Mouse (Mus musculus) adrenal gland, postnatal 10 days (tissue): ENCODE results near the gene Nqo2. TPM values are rescaled to one million over a fixed set of nuclear protein-coding genes. Genes with fewer than 3 reads are reported as not detected.

ENCODE experiments used
- DNase-seq: peaks from one replicate; pipeline ENCODE4 v3.0.0; 2021; ENCODE audit warnings: mixed read lengths
- total RNA-seq, 2 experiments: library from RNA; stranded (reverse); gene quantifications; 2 replicates each; pipeline ENCODE4 v1.2.3; 2021

Nqo2 gene
- total RNA-seq, 2 experiments from 2014 or later, result 32.2 to 42.3 TPM

DNA sequence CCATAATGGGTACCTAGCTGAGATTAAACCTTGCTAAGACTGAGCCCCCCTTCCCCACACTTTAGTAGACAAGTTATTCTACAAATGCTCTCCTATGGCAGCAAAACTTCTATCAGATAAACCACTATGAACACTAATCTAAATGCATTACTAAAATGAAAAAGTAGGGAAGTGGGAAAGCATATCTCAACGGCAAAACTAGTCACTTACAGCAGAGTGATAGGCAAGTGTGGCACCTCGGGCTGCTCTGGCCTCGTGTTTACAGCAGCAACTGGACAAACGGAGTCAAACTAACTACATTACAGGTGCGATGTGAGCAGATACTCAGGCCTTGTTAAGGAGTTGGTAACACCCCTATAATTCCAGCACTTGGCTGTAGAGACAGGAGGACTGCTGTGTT lies 25.1 kb downstream of the Nqo2 start:
- no peak for DNase-seq

DNA sequence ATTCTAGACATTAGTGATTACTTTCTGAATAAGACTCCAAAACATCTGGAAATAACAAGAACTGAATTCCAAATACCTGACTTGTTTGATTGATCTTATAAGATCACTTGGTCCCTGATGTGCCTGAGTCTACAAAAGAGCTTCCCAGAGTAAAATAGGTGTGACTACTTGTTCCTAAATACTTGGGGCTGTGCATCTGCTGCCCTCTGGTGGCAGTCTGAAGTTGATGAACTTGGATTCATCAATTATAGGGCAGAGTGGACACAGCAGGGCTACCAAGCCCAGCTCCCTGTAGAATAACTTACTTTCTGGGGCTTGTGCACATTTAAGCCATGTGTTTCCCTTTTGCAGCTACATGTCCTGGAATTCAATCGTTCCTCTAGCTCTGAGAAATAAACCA lies 30.7 kb downstream of the Nqo2 start:
- DNase-seq, result peak; percentile 82

DNA sequence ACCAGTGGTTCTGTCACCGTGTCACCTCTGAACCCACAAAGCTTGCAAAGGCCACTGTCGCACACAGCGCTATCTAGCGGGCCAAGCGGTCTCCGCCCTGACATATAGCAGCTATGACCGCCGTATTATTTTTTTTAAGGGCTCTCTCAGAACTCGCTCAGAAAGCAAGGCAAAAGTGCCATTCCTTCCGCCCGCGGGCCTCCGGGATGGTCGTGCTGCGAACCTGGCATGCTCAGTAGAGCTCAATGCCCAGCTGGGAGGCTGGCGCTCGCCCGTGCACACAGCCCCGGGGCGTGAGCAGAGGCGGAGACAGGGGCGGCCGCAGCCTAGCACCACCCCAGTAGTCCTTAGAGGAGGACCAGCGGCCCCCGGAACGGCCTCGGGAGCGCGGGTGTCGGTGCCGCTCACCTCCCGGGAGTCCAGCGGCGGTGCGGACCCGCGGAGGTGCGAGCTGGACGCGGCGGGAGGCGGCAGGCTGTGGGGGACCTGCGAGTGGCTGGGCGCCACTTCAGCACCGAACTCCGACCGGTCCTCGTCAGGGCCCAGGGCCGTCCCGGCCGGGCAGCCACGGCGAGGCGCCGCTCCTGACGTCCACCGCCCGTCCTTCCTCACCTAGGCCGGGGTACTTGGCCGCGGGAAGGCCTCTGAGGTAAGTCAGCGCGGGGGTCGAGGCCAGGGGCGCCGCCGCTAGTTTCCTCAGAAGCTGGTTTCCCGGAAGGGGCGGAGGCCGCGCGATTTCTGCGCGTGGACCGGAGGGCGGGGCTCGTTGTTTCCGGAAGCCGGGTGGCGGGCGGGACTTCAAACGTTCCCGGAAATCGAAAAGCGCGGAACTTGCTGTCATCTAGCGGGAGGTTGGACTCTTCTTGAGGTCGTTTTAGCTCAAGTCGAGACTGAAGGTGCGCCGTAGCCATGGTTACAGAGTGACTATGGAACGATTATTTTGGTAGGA lies 37.8 kb downstream of the Nqo2 start, which contains the start of the genes Ripk1 and Serpinb6a:
TSS of gene Ripk1 (plus strand) at position 306 of the 949 bp plus-strand sequence.
TSS of gene Serpinb6a (minus strand) at position 737 of the 949 bp plus-strand sequence.
- peak; percentile 94 for DNase-seq

DNA sequence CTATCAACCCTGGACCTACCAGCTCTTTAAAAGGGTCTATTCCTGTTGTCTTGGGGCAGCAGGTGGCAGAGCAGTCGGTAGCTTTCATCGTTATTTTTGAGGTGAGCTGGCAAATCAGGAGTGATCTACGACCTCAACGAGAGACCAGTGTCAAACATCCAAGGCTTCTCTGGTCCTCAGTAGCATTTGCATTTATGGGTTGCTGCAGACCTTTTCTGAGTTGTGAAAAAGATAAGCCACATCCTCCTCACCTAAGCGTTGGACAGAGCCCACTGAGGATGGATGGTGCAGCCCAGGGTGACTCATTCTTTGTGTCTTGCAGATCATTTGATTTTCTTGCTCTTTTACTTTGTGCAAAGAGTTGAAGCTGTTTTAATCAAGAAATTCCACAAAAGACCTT lies 38.6 kb downstream of the Nqo2 start:
- DNase-seq, result no peak

DNA sequence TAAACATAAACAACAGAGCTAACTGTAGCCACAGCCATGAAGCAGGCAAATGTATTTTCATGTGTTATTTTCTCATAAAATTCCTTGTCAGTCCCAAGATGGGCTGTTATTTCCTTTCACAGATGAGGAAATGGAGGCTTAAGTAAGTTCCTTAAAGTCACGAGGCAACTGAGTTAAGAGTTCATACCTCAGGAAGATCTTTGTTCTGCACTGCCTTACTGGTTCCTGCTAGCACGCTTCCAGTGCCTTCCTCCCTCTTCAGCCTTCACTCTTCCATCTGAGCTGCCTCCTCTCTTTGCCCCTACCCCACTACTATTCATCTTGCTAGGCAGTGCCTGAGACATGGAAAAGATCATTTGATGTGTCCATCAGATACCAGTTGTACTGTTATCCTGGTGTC lies 42.7 kb downstream of the Nqo2 start:
- DNase-seq, result no peak

DNA sequence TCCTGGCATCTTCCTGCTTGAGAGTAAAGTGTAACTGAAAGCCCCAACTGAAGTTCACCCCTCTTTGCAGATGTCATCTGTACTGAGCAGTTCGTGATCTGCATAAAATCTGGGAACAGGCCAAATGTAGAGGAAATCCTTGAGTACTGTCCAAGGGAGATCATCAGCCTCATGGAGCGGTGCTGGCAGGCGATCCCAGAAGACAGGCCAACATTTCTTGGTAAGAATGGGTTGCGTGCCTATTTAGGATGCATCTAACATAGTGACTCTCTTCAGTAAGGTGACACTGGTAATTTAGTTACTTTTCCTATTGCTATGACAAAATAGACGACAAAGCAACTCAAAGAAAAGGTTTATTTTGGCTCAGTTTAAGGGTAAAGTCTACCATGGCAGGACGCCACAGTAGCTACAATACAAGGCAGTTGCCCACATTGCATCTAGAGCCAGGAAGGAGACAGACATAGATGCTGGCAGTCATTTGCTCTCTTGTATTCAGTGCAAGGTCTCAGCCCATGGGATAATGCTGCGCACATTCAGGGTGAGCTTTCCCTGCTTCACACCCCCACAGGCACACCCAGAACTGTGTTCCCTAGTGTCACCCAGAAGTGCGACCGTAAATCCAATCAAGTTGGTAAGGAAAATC lies 52.6 kb downstream of the Nqo2 start:
- DNase-seq, result no peak

DNA sequence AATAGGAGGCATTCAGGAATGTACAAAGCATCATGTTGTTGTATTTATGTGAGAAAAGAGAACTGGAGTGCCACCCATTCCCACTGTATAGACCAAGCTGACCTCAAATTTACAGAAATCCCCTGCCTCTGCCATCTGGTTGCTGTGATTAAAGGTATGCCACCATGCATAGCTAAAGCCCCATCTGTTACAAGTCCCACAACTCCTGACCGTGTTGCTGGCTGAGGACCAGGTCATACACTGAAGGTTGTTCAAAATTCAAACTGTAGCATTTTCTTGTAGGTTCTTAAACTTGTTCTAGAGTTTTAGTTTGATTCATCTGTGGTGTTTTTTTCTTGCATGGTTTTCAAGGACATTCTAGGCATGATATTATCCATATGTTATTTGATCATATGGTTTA lies 54.0 kb downstream of the Nqo2 start:
- no peak for DNase-seq

DNA sequence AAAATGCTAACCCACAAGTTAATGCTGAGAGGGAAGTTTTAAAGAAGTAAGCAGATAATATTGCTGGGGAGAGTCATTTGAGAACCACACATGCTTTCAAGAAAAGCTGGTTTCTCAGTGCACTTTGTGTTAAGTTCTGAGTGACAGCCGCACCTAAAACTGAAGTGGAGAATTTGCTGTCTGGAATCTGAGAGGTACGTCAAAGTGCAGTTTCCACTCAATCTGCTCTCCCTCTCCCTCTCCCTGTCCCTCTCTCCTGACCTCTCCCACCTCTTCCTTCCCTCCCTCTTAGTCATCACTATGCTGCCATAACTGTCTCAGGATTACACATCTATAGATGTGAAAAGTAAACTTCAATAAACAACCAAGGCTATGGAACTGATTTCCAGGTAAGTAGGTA lies 57.5 kb downstream of the Nqo2 start:
- DNase-seq, result no peak

DNA sequence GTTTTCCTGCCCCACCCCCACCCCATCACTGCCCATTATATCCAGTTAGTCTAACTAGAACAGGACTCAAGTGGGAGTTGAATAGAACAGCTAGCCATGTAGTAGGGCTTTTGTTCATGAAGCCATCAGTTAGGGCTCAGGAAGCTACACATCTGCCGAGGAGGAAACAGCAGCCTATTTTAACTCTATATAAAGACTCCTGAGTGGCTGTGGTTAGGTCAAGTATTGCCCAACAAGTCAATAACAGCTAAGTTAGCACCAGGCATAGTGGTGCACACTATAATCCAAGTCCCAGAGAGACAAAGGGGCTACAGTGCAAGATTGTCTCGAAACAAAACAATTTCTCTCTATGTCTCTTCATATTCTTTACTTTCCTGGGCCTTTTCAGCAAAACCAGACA lies 67.6 kb downstream of the Nqo2 start:
- no peak for DNase-seq

DNA sequence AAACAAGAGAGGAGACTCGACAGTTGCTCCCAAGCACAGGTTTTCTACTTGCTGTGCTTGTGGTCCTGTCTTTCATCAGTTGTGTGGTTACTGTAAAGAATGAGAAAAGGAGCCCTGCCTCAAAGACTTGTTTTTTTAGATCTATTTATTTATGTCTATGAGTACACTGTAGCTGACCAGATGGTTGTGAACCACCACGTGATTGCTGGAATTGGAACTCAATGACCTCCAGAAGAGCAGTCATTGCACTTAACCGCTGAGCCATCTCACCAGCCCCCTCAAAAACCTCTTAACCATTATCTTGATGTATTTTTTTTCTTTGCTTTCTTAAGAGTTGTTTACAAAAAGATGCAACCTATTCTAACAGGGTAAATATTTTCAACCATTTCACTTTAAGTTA lies 70.9 kb downstream of the Nqo2 start:
- DNase-seq, result no peak

DNA sequence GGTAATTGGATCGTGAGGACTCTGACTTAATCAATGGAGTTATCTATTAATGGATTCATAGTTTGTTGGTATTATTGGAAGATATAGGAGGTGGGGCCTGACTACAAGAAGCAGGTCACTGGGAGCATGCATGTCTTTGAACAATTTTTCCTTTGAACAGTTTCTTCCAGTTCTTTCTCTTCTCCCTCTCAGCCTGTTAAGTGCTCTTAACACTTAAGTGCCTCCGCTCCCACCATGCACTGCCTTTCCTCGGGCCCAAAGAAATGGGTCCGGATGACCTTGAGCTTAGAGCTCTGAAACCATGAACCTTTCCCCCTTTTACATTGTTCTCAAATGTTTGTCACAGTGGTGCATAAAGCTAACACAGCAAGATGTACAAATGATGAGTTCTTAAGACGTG lies 72.2 kb downstream of the Nqo2 start:
- no peak for DNase-seq

DNA sequence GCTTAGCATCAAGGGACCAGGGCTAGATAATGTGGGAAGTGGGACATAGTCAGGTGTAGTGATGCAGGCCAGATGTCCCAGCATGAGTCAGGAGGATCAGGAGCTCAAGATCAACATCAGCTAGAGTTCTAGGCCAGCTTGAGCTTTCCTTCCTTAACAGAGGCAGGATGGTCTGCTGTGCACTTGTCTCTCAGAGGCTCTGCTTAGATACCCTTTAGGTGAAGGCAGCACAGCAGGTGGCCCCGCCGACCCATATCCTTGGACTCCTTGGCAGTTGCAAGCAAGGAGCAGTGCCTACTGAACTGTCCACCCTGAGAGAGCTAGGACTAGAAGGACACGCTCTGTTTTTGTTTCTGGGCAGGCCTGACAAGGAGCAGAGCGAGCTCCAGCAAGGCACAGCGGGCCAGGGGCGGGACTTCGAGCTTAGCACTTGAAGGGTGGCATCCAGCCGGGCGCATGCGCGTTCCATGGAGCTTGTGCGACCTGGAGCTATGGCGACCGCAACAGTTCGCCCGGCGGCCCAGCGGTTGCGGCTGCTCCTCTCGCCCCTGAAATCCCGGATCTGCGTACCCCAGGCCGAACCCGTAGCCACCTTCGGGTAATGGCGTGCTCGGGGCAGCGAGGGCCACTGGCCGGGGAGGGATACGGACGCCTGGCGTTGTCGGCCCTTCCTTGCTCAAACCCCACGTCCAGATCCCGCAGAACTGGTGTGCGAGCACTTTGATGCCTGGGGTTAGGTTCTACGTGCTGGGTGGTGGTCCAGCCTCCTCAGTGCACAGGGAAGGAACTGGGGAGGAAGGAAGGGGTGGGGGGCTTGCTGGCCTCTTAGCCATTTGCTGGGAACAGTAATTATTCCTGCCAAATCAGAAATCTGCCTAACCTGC lies 72.9 kb downstream of the Nqo2 start, which contains the start of gene Bphl:
TSS of gene Bphl (plus strand) at position 426 of the 884 bp plus-strand sequence.
- DNase-seq, result peak; percentile 95

DNA sequence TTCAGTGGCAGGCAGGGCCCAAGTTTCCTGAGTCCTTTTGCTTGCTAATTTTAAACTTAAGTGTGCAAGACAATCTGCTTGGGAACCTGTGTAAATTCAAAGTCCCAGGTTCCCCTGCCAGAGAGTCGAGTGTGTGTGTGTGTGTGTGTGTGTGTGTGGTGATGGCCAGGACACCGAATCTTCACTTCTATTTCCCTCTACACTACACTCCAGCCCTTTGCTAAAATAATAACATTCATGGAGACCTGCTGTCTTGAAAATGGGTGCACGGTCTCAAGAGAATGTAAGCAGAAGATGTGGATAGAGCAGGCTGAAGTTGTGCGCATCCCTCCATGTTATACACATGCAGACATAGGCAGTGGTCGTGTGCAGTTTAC lies 73.6 kb downstream of the Nqo2 start:
- no peak for DNase-seq

Other genes starting within 250 kb of the Nqo2 start
- gene Serpinb6e, start 121.3 kb upstream of the Nqo2 start, total RNA-seq, result not detected
- gene Serpinb6c, start 59.0 kb upstream of the Nqo2 start, total RNA-seq, result under 1 TPM in 1 of 2 experiments, not detected in 1; 0.39 TPM
- 10 to 100 TPM; 27.4 to 27.7 TPM for gene Ripk1, start 37.7 kb downstream of the Nqo2 start, total RNA-seq
- gene Serpinb6a, start 38.1 kb downstream of the Nqo2 start, total RNA-seq, result 100 to 1,000 TPM; 157 to 176 TPM
- gene Bphl, start 72.9 kb downstream of the Nqo2 start, total RNA-seq, result 10 to 100 TPM; 78.6 to 78.9 TPM
- 10 to 100 TPM; 68.6 to 90.0 TPM for gene Tubb2a, start 113.3 kb downstream of the Nqo2 start, total RNA-seq
- 10 to 100 TPM; 24.9 to 61.2 TPM for gene Tubb2b, start 165.8 kb downstream of the Nqo2 start, total RNA-seq
- 10 to 100 TPM; 35.4 to 43.9 TPM for gene Psmg4, start 198.3 kb downstream of the Nqo2 start, total RNA-seq